Mouse (Mus musculus) lung, postnatal 4 days (tissue): ENCODE measurements around the gene BC030500.

Experiments
- DNase-seq, 2 experiments: peaks; one replicate each; pipeline ENCODE4 v3.0.0; 2021

BC030500 gene

DNA sequence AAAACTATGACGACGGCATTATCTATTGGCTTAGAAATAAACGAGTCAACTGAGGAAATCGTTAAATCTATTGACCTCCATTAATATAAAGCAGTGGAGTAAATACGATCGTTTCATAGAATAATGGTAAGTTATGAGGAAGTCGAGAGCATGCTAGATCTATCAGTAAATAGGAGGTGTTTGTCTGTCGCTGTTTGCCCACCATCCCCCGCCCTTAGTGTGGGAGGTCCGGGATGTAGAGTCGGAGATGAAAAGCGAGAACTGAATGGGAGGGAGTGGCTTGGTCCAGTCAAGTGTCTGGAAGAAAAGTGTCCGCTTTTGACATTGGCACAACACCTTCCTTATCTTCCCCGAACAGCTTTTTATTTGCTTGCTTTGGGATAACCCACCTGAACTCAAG is at the start of gene BC030500:
Gene BC030500, plus strand, starts transcription at position 79 of the 400 bp plus-strand sequence.
- no peak for DNase-seq

- no peak for DNase-seq
Measured at GRCm38 (mm10) chr8:58886405-58886804, 25.1 kb upstream of the BC030500 start.

- no peak for DNase-seq
Measured at GRCm38 (mm10) chr8:58890591-58890990, 21.0 kb upstream of the BC030500 start.

- no peak for DNase-seq
Measured at GRCm38 (mm10) chr8:58895960-58896359, 15.6 kb upstream of the BC030500 start.

DNA sequence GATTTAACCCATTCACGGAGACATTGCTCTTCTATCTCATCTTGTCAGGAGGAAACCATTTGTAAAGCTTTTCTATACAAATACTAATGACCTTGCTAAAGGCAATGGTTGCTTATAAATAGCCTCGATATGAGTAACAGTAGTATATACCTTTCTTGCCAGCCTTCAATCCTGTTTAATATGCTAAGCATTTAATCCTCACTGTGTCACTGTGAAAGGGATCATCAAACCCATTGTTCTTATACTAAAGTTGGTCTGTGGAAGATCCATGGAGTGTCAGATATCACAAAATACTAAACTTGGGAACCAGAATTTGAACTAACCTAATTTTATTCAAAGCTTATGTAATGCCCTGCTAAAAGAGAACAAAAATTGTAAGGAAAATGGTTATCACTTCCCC is 7.1 kb upstream of the BC030500 start:
- no peak for DNase-seq

DNA sequence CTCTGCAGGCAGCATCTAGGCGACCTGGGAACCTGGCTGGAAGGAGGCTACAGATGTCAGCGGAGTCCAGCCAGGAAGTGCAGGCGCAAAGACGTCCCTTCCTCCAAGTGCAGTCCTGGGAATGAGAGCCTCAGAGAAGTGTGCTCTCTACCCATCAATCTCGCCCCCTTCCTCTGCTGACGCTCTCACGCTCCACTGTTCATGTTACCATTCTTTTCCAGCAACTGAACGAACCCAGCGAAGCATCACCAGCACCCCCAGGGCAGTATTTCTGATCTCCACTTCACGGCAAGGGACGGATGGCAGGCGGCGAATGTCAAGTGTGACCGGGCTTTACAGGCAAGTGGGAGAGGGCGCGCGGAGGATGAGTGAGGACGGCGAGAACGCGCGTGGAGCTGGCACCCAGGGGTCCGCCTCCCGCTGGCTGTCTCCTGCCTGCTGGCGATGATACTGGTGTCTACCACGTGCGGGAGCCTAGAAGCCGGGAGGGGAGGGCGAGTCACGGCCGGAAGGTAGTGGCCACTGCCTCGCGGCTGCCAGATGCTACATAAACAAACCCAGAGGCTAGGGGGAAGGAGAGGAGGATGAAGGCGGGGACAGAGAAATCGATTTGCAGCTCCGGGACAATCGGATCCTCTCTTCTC is 763 bp downstream of the BC030500 start, which contains the start of gene Galntl6:
Gene Galntl6, minus strand, starts transcription at position 445 of the 644 bp plus-strand sequence.
- DNase-seq = no peak

DNA sequence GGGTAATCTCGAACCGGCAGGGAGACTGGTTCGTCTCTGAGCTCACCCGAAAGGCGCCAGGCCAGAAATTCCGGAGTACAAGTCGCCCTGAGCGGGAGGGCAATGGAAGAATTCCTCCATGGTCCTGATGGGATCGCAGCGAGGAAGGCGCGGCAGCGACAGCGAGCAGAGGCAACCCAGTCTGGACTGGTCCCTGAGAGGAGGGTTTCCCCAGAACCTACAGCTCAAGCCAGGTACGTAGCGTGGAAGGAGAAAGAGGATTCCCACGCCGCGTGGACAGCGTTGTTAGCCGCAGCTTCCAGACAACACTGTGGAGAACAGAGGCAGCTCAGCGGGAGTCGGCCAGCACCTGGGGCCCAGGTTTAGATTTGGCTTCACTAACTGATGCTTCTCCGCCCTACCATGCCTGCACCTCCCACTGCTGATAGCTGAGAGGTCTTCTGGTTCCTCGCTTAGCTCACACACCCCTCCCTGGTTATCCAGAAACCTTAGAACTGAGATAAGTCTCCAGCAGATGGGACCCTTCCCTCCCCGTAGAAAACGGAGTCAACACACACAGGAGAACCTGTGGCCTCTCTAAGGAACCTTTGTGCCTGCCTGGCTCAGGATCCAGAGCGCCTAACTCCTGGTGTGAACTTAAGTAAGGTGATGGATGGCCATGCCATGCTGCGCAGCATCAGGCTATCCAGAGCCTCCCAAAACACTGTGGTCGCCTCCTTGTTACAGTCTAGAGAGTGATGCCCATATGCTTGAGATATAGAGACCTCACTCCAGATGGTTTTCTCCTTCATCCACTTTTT is 1.5 kb downstream of the BC030500 start:
- no peak for DNase-seq

DNA sequence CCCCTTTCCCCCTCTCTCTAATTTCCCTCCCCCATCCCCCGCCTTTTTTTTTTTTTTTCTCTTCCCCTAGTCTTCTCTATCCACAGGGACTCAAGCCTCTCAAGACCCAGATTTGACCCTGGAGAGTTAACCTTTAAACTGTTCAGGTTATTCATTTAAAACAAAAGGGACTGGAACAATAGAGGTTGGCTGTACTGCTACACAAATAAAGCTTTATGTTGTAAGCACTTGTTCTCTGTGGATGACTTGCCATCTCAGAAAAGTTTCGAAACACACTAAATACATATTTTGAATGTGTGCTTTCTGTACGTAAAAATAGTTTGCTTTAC is 2.0 kb downstream of the BC030500 start:
- DNase-seq = no peak

DNA sequence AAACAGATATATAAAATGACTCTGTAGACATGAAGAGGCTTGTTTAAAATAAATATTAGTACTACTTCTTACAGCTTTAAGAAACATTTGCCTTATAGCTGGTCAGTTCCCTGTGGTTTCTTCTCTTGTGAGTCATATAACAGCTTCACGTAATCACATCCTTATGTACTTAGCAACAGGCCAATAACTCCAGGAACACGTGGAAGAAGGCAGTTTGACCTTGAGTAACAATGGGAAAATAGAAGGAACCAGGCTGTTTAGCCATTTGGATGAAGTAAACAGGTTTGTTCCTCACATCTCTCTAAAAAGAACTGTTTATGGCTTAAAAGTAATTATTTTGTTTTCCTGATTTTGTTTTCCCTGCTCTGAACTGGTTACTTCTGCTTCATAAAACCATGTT is 3.6 kb downstream of the BC030500 start:
- no peak for DNase-seq

DNA sequence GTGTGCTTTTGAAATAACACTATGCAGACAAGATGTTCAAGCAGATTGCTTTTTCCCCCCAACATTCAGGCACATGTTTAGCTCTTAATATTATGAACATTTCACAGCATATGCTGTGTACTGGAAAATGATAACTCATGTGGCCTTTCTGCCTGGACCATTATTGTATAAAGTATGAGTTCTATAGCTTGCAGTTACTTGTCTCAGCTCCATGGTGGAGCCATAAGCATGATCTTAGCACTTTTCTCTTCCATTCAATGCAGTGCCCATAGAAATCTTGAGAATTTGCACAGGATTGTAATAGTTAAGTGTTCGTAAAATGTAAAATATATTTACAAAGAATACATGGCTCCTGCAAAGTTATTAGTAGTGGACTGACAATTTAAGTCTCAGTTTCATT is 19.5 kb downstream of the BC030500 start:
- DNase-seq = no peak

- no peak for DNase-seq
Measured at GRCm38 (mm10) chr8:58943773-58944172, 32.2 kb downstream of the BC030500 start.

DNA sequence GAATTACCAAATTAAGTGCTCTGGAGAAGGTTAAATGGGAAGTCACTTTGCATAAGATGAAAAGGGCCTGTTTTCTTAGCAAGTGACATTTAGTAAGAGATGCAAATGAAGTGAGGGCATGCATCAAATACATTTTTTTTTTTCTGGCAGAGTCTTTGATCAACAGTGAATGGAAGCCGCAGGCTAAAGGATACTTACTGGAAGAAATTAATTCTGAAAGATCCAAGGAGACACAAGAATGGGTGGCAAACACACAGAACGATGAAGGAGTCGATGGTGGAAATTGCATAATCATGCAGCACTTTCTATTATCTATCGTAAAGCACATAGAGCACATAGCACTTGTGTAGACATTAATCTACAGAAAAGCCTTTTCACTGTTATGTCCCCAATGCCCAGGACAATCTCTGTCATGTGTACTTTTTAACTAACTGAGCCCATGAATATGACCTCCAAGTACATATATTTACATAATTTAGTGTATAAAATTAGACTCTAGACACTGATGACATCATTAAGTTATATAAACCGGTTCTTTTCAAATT is 45.7 kb downstream of the BC030500 start:
- no peak for DNase-seq
